Mouse (Mus musculus) neutrophil, adult 59 days (primary cell): ENCODE measurements around the gene Tmem140. TPM values are rescaled to one million over a fixed set of nuclear protein-coding genes. Genes with fewer than 3 reads are reported as not detected.

ENCODE experiments used
- total RNA-seq, 2 experiments: library from RNA; stranded (reverse); gene quantifications; 1 replicate in 1 of 2; 2 replicates in 1 of 2; pipeline ENCODE4 v1.2.4; 2023

Tmem140 gene
- 1 to 10 TPM; 4.2 to 7.4 TPM for total RNA-seq

DNA sequence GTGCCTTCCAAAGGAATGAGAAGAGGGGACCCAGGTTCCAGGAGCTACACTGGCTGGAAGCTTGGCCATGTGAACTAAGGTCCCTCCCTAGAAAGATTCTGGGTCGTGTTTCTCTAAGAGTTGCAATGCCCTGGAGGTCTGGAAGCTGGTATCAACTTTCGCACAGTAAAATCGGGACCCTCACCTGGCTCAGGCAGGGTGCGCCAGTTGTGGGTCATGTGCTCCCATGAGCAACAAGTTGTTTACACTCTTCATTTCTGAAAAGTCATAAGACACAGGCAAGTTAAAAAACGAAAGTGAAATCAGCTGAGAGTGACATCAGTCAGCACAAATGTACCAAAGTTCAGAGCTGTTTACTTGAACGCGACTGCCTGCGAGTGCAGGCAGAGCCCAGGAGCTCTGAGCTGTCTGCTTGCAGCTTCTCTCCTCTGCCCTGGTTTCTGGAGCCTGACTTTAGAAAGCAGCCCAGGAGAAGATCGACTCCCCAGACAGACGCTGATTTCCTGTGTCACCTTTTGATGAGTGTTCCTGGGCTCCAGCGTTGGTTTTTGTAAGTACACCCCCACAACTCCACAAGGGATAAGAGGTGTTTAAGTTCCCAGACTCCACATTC lies at the start of gene Tmem140:
Gene Tmem140 (plus strand): TSS at position 356 of the 613 bp plus-strand sequence.

DNA sequence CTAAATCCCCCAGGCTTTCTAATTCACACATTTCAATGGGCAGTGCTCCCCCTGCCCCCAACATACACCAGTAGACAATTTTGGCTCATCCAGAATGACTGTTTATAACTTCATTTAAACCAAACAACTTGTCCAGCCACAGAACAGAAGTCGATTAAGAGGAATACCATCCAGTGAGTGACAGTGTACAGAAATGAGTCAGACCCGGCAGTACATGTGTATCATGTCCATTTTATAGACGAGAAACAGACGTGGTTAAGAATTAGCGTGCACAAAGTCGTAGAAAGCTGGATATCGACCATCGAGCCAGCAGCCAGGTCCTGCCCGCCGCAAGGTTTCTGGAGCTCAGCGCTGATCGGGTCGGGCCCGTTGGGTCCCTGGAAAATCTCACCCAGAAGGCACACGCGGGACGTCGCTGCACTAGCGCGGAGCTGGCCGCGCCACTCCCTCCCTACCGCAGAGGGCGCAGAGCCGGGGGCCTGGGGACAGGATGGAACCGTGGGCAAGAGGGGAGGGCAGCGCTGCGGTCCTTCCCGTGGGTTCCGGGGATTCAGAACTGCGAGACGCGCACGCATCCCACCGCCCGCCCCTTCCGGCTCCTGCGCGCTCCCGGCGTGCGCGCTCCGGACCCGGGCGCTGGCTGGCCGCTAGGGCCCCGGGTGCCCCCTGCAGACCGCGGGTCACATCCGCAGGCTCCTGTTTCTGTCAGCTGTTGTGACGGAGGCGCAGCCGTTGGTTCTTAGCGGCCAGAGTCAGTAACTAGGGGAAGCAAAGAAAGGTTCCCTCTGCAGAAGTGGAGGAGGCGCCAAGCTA lies 14.8 kb downstream of the Tmem140 start, which contains the start of gene Cyren:
Gene Cyren (minus strand): TSS at position 552 of the 813 bp plus-strand sequence.

DNA sequence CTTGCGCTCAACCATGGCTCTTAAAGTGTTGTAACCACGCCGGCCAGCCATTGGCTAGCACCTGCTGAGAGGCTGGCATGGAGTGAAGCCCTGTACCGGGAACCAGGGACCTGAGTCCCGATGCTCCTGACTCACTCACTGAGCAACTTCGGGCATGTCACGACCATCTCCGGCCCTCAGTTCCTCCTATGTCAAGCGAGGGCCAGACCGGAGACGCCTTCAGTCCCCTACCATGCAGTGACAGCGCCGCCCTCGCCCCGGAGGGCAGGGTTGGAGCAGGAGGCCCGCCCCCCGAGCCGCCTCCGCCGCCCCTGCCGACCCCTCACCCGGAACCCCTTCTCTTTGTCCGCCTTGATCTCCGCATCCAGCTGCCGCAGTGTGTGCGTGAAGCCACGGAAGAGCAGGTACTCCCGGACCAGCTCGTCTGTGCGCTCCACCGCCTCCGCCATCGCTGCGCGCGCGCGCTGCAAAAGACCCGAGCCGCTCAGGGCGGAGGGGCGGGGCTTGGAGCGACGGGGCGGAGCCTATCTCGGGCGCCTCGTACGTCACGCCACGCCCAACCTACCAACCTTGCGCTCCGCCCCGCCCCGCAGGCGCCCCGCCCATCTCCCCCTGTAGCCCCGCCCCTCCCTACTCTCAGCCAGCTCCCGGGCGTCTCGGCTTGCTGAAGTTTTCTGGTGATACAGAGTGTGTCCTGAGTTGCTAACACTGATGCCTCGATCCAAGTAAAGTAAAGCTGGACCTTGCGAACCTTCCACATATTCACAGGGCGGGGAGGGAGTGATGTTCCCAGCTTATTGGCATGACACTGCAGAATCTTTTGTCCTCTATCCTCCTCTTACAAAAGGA lies 47.6 kb downstream of the Tmem140 start, which contains the start of gene Wdr91:
Gene Wdr91 (minus strand): TSS at position 506 of the 849 bp plus-strand sequence.

DNA sequence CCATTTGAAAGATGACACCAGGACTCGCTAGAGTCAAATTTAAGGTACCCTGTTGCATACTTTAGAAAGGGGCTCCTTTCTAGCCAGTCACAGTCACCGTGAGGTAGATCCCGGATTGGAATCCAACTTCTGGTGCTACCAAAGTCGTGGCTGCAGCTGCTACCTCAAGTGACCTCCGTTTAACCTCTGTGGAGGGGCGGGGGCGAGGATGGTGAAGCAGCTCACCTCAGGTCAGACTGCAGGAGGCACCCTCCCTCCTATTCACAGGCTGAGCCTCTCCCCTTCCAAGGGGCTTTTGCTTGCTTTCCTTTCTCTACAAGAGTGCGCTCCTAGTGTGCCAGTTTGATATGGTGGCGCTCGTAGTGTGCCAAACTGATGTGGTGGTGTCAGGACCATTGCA lies 57.0 kb downstream of the Tmem140 start, which contains the start of gene Stra8:
Gene Stra8 (plus strand): TSS at position 208 of the 400 bp plus-strand sequence.

Other genes starting within 250 kb of the Tmem140 start
- 1 to 10 TPM in 1 of 2 experiments, under 1 TPM in 1; 0.68 to 1.4 TPM for gene Agbl3, start 82.7 kb upstream of the Tmem140 start, total RNA-seq
- gene Cyren, start 14.9 kb downstream of the Tmem140 start, total RNA-seq: 10 to 100 TPM; 12.6 to 13.4 TPM
- gene Wdr91, start 47.7 kb downstream of the Tmem140 start, total RNA-seq: 10 to 100 TPM; 23.2 to 27.1 TPM
- not detected for gene Stra8, start 57.0 kb downstream of the Tmem140 start, total RNA-seq
- gene Slc23a4, start 125.3 kb downstream of the Tmem140 start, total RNA-seq: under 1 TPM in 1 of 2 experiments, not detected in 1; 0.31 TPM